Mouse (Mus musculus) liver, adult (tissue): ENCODE results near the gene Rec8.

Experiments
- GATA4 ChIP-seq: IDR thresholded peaks from 2 replicates; pipeline ENCODE4 v1.6.1; 2014; ENCODE audit warnings: mild to moderate bottlenecking, low read length; ENCODE audit not compliant: insufficient replicate concordance

Rec8 gene

GRCm38 (mm10) chr14:55613346-55613745 lies 4.5 kb upstream of the Rec8 start:
- no peak for TF ChIP-seq GATA4

GRCm38 (mm10) chr14:55614565-55615178 lies 3.2 kb upstream of the Rec8 start:
- TF ChIP-seq GATA4 = no peak

GRCm38 (mm10) chr14:55615876-55616275 lies 2.0 kb upstream of the Rec8 start:
- TF ChIP-seq GATA4 = no peak

- no peak for TF ChIP-seq GATA4
Measured at GRCm38 (mm10) chr14:55616844-55617243, 993 bp upstream of the Rec8 start.

- no peak for TF ChIP-seq GATA4
Measured at GRCm38 (mm10) chr14:55618486-55619195, 804 bp downstream of the Rec8 start.

- no peak for TF ChIP-seq GATA4
Measured at GRCm38 (mm10) chr14:55628077-55628827, 10.4 kb downstream of the Rec8 start.

- no peak for TF ChIP-seq GATA4
Measured at GRCm38 (mm10) chr14:55629312-55629711, 11.5 kb downstream of the Rec8 start.

- TF ChIP-seq GATA4 = no peak
Measured at GRCm38 (mm10) chr14:55634874-55635522, 17.2 kb downstream of the Rec8 start.

- TF ChIP-seq GATA4 = no peak
Measured at GRCm38 (mm10) chr14:55635523-55636007, 17.7 kb downstream of the Rec8 start, which contains the start of gene Ipo4. Gene Ipo4 (minus strand): TSS chr14:55635957.

GRCm38 (mm10) chr14:55637795-55638194 lies 20.0 kb downstream of the Rec8 start, which contains the start of gene Gm49378:
Gene Gm49378 (minus strand): TSS chr14:55637895.
- no peak for TF ChIP-seq GATA4

- no peak for TF ChIP-seq GATA4
Measured at GRCm38 (mm10) chr14:55640816-55641215, 23.0 kb downstream of the Rec8 start.

- no peak for TF ChIP-seq GATA4
Measured at GRCm38 (mm10) chr14:55641291-55641690, 23.5 kb downstream of the Rec8 start.

- TF ChIP-seq GATA4 = no peak
Measured at GRCm38 (mm10) chr14:55642679-55643059, 24.8 kb downstream of the Rec8 start.

GRCm38 (mm10) chr14:55643060-55643907 lies 25.4 kb downstream of the Rec8 start, which contains the start of gene Tm9sf1:
Gene Tm9sf1 (minus strand): TSS chr14:55643806.
- TF ChIP-seq GATA4 = no peak
